Mouse (Mus musculus) heart, embryonic 12.5 days (tissue): ENCODE measurements at regions not wholly inside any gene's neighbourhood (a gene's known extent, or its start where the extent isn't known, plus 50 kb on each side); places are given as distances from the start of the nearest gene placed in this dataset.

Experiments
- ATAC-seq: fragments of 200-750 bp; cut with Nextera tagmentation; 2 replicates; pipeline ENCODE4 v1.8.0; 2017; ENCODE audit warnings: moderate TSS enrichment, moderate library complexity; ENCODE audit not compliant: insufficient number of reproducible peaks, low FRiP score
- H3K27ac ChIP-seq: fragments of 300-500 bp; sonication (generic); 2 replicates; pipeline ENCODE4 v1.5.1; 2016; ENCODE audit warnings: mild to moderate bottlenecking, moderate library complexity; ENCODE audit not compliant: poor library complexity, severe bottlenecking
- H3K27me3 ChIP-seq: fragments of 300-500 bp; sonication (generic); replicated peaks from 2 replicates; pipeline ENCODE4 v1.6.1; 2016; ENCODE audit warnings: mild to moderate bottlenecking, moderate library complexity
- H3K36me3 ChIP-seq: fragments of 300-500 bp; sonication (generic); 2 replicates; pipeline ENCODE4 v1.6.1; 2016; ENCODE audit warnings: mild to moderate bottlenecking, moderate library complexity
- H3K4me1 ChIP-seq: fragments of 300-500 bp; sonication (generic); replicated peaks from 2 replicates; pipeline ENCODE4 v1.6.1; 2016; ENCODE audit warnings: mild to moderate bottlenecking
- H3K4me2 ChIP-seq: fragments of 300-500 bp; sonication (generic); 2 replicates; pipeline ENCODE4 v1.6.1; 2016; ENCODE audit warnings: mild to moderate bottlenecking, moderate library complexity
- H3K4me3 ChIP-seq: fragments of 300-500 bp; sonication (generic); 2 replicates; pipeline ENCODE4 v1.5.1; 2016; ENCODE audit warnings: mild to moderate bottlenecking
- H3K9ac ChIP-seq: fragments of 300-500 bp; sonication (generic); 2 replicates; pipeline ENCODE4 v1.6.1; 2016; ENCODE audit warnings: mild to moderate bottlenecking, moderate library complexity
- H3K9me3 ChIP-seq: fragments of 300-500 bp; sonication (generic); replicated peaks from 2 replicates; pipeline ENCODE4 v1.6.1; 2016; ENCODE audit warnings: mild to moderate bottlenecking, moderate library complexity
- WGBS: fragments of 180-500 bp; shearing (Covaris S2); methylation state at CpG from one replicate; pipeline ENCODE4 v1.1.7; 2016; 5-methylcytosine and 5-hydroxymethylcytosine counted together

- H3K9ac ChIP-seq: no peak overlapping the region
- no peak overlapping the region for H3K4me2 ChIP-seq
- peaks cover 21% of the 10 kb centered on the region for H3K4me1 ChIP-seq
- no peak overlapping the region for H3K27ac ChIP-seq
- H3K27me3 ChIP-seq: no peaks in the 10 kb centered on the region
- no peaks in the 10 kb centered on the region for H3K9me3 ChIP-seq
- no peaks in the 10 kb centered on the region for H3K36me3 ChIP-seq
- ATAC-seq: no peak
- 33% methylated on average over 11 of the region's 11 CpGs for WGBS
- H3K4me3 ChIP-seq: no peak overlapping the region
Measured at GRCm38 (mm10) chr13:57316211-57317005, 420.6 kb upstream of the Trpc7 start.

GRCm38 (mm10) chr13:57314512-57314911 lies 418.7 kb upstream of the Trpc7 start:
- H3K4me3 ChIP-seq: no peak overlapping the region
- H3K9ac ChIP-seq: no peak overlapping the region
- H3K27me3 ChIP-seq: no peaks in the 10 kb centered on the region
- 29% methylated on average over 9 of the region's 9 CpGs for WGBS
- H3K4me2 ChIP-seq: no peak overlapping the region
- no peaks in the 10 kb centered on the region for H3K36me3 ChIP-seq
- H3K4me1 ChIP-seq: peaks cover 21% of the 10 kb centered on the region
- 0 out of 2 replicates have a peak, but pooled peaks cover 2% of the 10 kb centered on the region for H3K9me3 ChIP-seq
- no peak for ATAC-seq
- H3K27ac ChIP-seq: no peak overlapping the region

- Histone ChIP-seq H3K4me1 (peaks cover 21% of the 10 kb centered on the region), H3K27ac (no peak overlapping the region), H3K4me2 (no peak overlapping the region), H3K9me3 (0 out of 2 replicates have a peak, but pooled peaks cover 3% of the 10 kb centered on the region), H3K36me3 (no peaks in the 10 kb centered on the region), H3K27me3 (no peaks in the 10 kb centered on the region; the same call in 1 of the 2 replicates), H3K9ac (no peak overlapping the region), H3K4me3 (no peak overlapping the region)
- 33% methylated on average over 2 of the region's 2 CpGs for WGBS
- ATAC-seq: no peak
Measured at GRCm38 (mm10) chr13:57313731-57314130, 417.9 kb upstream of the Trpc7 start.

- 37% methylated on average over 2 of the region's 2 CpGs for WGBS
- H3K9ac ChIP-seq: no peak overlapping the region
- no peak for ATAC-seq
Measured at GRCm38 (mm10) chr13:57311235-57311634, 415.4 kb upstream of the Trpc7 start.

GRCm38 (mm10) chr13:57309618-57310017 lies 413.8 kb upstream of the Trpc7 start:
- ATAC-seq: no peak
- H3K27ac ChIP-seq: no peak overlapping the region
- 78% methylated on average over 4 of the region's 4 CpGs for WGBS
- H3K4me2 ChIP-seq: no peak overlapping the region
- H3K36me3 ChIP-seq: no peaks in the 10 kb centered on the region
- no peaks in the 10 kb centered on the region; the same call in 1 of the 2 replicates for H3K27me3 ChIP-seq
- peaks cover 11% of the 10 kb centered on the region for H3K9me3 ChIP-seq
- no peak overlapping the region for H3K9ac ChIP-seq
- no peak overlapping the region for H3K4me3 ChIP-seq
- H3K4me1 ChIP-seq: peaks cover 26% of the 10 kb centered on the region

More at GRCm38 (mm10) chr13:57311235-57311634, 415.4 kb upstream of the Trpc7 start:
- no peak overlapping the region for H3K27ac ChIP-seq
- no peak overlapping the region for H3K4me3 ChIP-seq
- peaks cover 11% of the 10 kb centered on the region for H3K9me3 ChIP-seq
- H3K4me2 ChIP-seq: no peak overlapping the region
- H3K36me3 ChIP-seq: no peaks in the 10 kb centered on the region
- no peaks in the 10 kb centered on the region; the same call in 1 of the 2 replicates for H3K27me3 ChIP-seq
- H3K4me1 ChIP-seq: peaks cover 28% of the 10 kb centered on the region

GRCm38 (mm10) chr13:57307971-57308903 lies 412.4 kb upstream of the Trpc7 start:
- Histone ChIP-seq H3K4me1 (peaks cover 13% of the 10 kb centered on the region; the same call in 1 of the 2 replicates), H3K4me2 (no peak overlapping the region), H3K27me3 (no peaks in the 10 kb centered on the region; the same call in 1 of the 2 replicates), H3K9ac (no peak overlapping the region), H3K27ac (no peak overlapping the region), H3K36me3 (no peaks in the 10 kb centered on the region), H3K9me3 (peaks cover 11% of the 10 kb centered on the region), H3K4me3 (no peak overlapping the region)
- 28% methylated on average over 20 of the region's 20 CpGs for WGBS
- no peak for ATAC-seq

GRCm38 (mm10) chr13:57305586-57305985 lies 409.8 kb upstream of the Trpc7 start:
- Histone ChIP-seq H3K4me2 (no peak overlapping the region), H3K27ac (no peak overlapping the region)

GRCm38 (mm10) chr13:57303805-57304204 lies 408.0 kb upstream of the Trpc7 start:
- no peak overlapping the region for H3K9ac ChIP-seq
- H3K9me3 ChIP-seq: peaks cover 8% of the 10 kb centered on the region
- peaks cover 13% of the 10 kb centered on the region; the same call in 1 of the 2 replicates for H3K4me1 ChIP-seq
- no peak overlapping the region for H3K4me3 ChIP-seq
- WGBS: 71% methylated on average over 2 of the region's 2 CpGs
- H3K27me3 ChIP-seq: no peaks in the 10 kb centered on the region
- H3K4me2 ChIP-seq: no peak overlapping the region
- H3K27ac ChIP-seq: no peak overlapping the region
- no peak for ATAC-seq
- H3K36me3 ChIP-seq: no peaks in the 10 kb centered on the region

More at GRCm38 (mm10) chr13:57305586-57305985, 409.8 kb upstream of the Trpc7 start:
- Histone ChIP-seq H3K4me3 (no peak overlapping the region), H3K27me3 (no peaks in the 10 kb centered on the region; the same call in 1 of the 2 replicates), H3K9ac (no peak overlapping the region), H3K4me1 (peaks cover 13% of the 10 kb centered on the region; the same call in 1 of the 2 replicates), H3K36me3 (no peaks in the 10 kb centered on the region), H3K9me3 (peaks cover 11% of the 10 kb centered on the region)
- 54% methylated on average over 7 of the region's 7 CpGs for WGBS
- no peak for ATAC-seq

- Histone ChIP-seq H3K4me3 (no peak overlapping the region), H3K9ac (no peak overlapping the region), H3K9me3 (0 out of 2 replicates have a peak, but pooled peaks cover 2% of the 10 kb centered on the region), H3K27me3 (no peaks in the 10 kb centered on the region), H3K27ac (no peak overlapping the region), H3K36me3 (no peaks in the 10 kb centered on the region), H3K4me2 (no peak overlapping the region), H3K4me1 (no peaks in the 10 kb centered on the region)
- WGBS: 83% methylated on average over 9 of the region's 9 CpGs
- ATAC-seq: no peak
Measured at GRCm38 (mm10) chr13:57291737-57292490, 396.1 kb upstream of the Trpc7 start.

GRCm38 (mm10) chr13:57286168-57286567 lies 390.4 kb upstream of the Trpc7 start:
- no peaks in the 10 kb centered on the region for H3K36me3 ChIP-seq
- peaks cover 10% of the 10 kb centered on the region for H3K4me1 ChIP-seq
- no peak overlapping the region for H3K4me2 ChIP-seq
- no peak overlapping the region for H3K9ac ChIP-seq
- H3K4me3 ChIP-seq: no peak overlapping the region
- 85% methylated on average over 2 of the region's 2 CpGs for WGBS
- peaks cover 6% of the 10 kb centered on the region for H3K9me3 ChIP-seq
- no peaks in the 10 kb centered on the region for H3K27me3 ChIP-seq
- no peak overlapping the region for H3K27ac ChIP-seq
- ATAC-seq: no peak
